Comparison of ENCODE assay signal across 11 mouse cellular contexts in genomic region chr2:19445871-19446501, GRCm38 (mm10). TPM values are rescaled to one million over a fixed set of nuclear protein-coding genes. Genes with fewer than 3 reads are reported as not detected.
DNase-seq lines count a peak whose midpoint lies in the region; ATAC-seq lines count a peak whose summit lies in the region.
"Had no signal": no experiment of that assay in that cellular context is flagged by ENCODE, and none has a peak within 500 bp of the region (broad histone marks: within the 10 kb centered on the region; RNA-seq: fewer than 3 reads in every experiment).

No protein-coding gene starts in this region.

- intact Hi-C loops in heart, postnatal 14 days (cut with DNase I), result no loop called here

- H3K9me3 ChIP-seq in heart, embryonic 12.5 days (replicated peaks), result no peaks in the 10 kb centered on the region
- H3K9me3 ChIP-seq in midbrain, embryonic 13.5 days, result no peaks in the 10 kb centered on the region

- peaks cover 18% of the 10 kb centered on the region for H3K4me1 ChIP-seq in heart, embryonic 12.5 days (replicated peaks)
- H3K4me1 ChIP-seq in midbrain, embryonic 13.5 days (replicated peaks), result peaks cover 34% of the 10 kb centered on the region

- no peak for DNase-seq in heart, postnatal 14 days
- DNase-seq in ES-CJ7 (ENCODE audit: low read depth, low spot score), result peak; percentile 30
- DNase-seq in adrenal gland, postnatal 10 days, result no peak
- DNase-seq in cerebellum, postnatal 10 days, result no peak
- no peak for DNase-seq in adrenal gland, adult 8-10 months
- DNase-seq: B cell, adult 2 months had no signal

- H3K27me3 ChIP-seq in heart, embryonic 12.5 days (replicated peaks), result peaks cover 94% of the 10 kb centered on the region
- H3K27me3 ChIP-seq in midbrain, embryonic 13.5 days, result peaks cover 99% of the 10 kb centered on the region

- no peak overlapping the region for H3K9ac ChIP-seq in heart, embryonic 12.5 days
- H3K9ac ChIP-seq in midbrain, embryonic 13.5 days (replicated peaks), result 0 out of 2 replicates have a peak overlapping the region, but pooled peaks have one; percentile 49

- under 1% methylated on average over 67 of the region's 67 CpGs for WGBS in heart, embryonic 12.5 days
- WGBS in midbrain, embryonic 13.5 days, result under 1% methylated on average over 67 of the region's 67 CpGs

- ATAC-seq in heart, embryonic 12.5 days (ENCODE audit: insufficient number of reproducible peaks, low FRiP score), result no peak
- 0 out of 2 replicates have a peak, but pooled peaks have one; percentile 6 for ATAC-seq in granulocyte monocyte progenitor cell, adult 5-6 weeks (replicated peaks; ENCODE audit: poor library complexity, severe bottlenecking)
- ATAC-seq in midbrain, embryonic 13.5 days, result peak; percentile 18

- H3K4me2 ChIP-seq in heart, embryonic 12.5 days, result peak overlapping the region; percentile 57
- H3K4me2 ChIP-seq in midbrain, embryonic 13.5 days (replicated peaks), result peak overlapping the region; percentile 60

- H3K4me3 ChIP-seq in heart, embryonic 12.5 days, result peak overlapping the region; percentile 33
- peak overlapping the region; percentile 40 for H3K4me3 ChIP-seq in midbrain, embryonic 13.5 days (replicated peaks)
- H3K4me3 ChIP-seq: left cerebral cortex, adult 2 months had no signal

- no peak overlapping the region for H3K27ac ChIP-seq in heart, embryonic 12.5 days (ENCODE audit: poor library complexity, severe bottlenecking)
- H3K27ac ChIP-seq in midbrain, embryonic 13.5 days, result no peak overlapping the region
- H3K27ac ChIP-seq: left cerebral cortex, adult 2 months had no signal

- no peaks in the 10 kb centered on the region for H3K36me3 ChIP-seq in heart, embryonic 12.5 days
- no peaks in the 10 kb centered on the region for H3K36me3 ChIP-seq in midbrain, embryonic 13.5 days

RNA-seq across cellular contexts. Expression of gene Ptf1a, which starts 0.5 kb away (rescaled TPM):
- not detected in 2 replicates for polyA plus RNA-seq in heart, embryonic 12.5 days (2016; fragmentation: Nextera tagmentation; extraction: Ambion mirVana)
- not detected for total RNA-seq in heart, postnatal 14 days (2021)
- not detected in 2 replicates for total RNA-seq in granulocyte monocyte progenitor cell, adult 5-6 weeks (2014; fragmentation: Nextera tagmentation)
- total RNA-seq in granulocyte monocyte progenitor cell, adult 5-6 weeks (2017), result not detected in 2 replicates
- 0.70 and 0.71 TPM in 2 replicates for polyA plus RNA-seq in midbrain, embryonic 13.5 days (2015; fragmentation: Nextera tagmentation; extraction: Ambion mirVana)
- not detected for total RNA-seq in adrenal gland, postnatal 10 days (2021)
- not detected for total RNA-seq in adrenal gland, adult 8-10 months (2022)
- total RNA-seq: left cerebral cortex, adult 2 months; neutrophil, adult 5-6 weeks had no signal
